Mouse (Mus musculus) hindbrain, embryonic 12.5 days (tissue): ENCODE data around the gene Mlh3. TPM values are rescaled to one million over a fixed set of nuclear protein-coding genes. Genes with fewer than 3 reads are reported as not detected.

Source experiments
- ATAC-seq: fragments of 200-750 bp; cut with Nextera tagmentation; 2 replicates; pipeline ENCODE4 v1.8.0; 2017; ENCODE audit warnings: moderate TSS enrichment; ENCODE audit not compliant: low FRiP score
- H3K27ac ChIP-seq: fragments of 300-500 bp; sonication (generic); 2 replicates; pipeline ENCODE4 v1.5.1; 2016; ENCODE audit warnings: mild to moderate bottlenecking
- H3K27me3 ChIP-seq: fragments of 300-500 bp; sonication (generic); 2 replicates; pipeline ENCODE4 v1.6.1; 2016; ENCODE audit warnings: mild to moderate bottlenecking
- H3K36me3 ChIP-seq: fragments of 300-500 bp; sonication (generic); 2 replicates; pipeline ENCODE4 v1.6.1; 2016; ENCODE audit warnings: mild to moderate bottlenecking
- H3K4me1 ChIP-seq: fragments of 300-500 bp; sonication (generic); 2 replicates; pipeline ENCODE4 v1.6.1; 2016
- H3K4me2 ChIP-seq: fragments of 300-500 bp; sonication (generic); replicated peaks from 2 replicates; pipeline ENCODE4 v1.6.1; 2016; ENCODE audit warnings: mild to moderate bottlenecking
- H3K4me3 ChIP-seq: fragments of 300-500 bp; sonication (generic); 2 replicates; pipeline ENCODE4 v1.5.1; 2016; ENCODE audit warnings: mild to moderate bottlenecking
- H3K9ac ChIP-seq: fragments of 300-500 bp; sonication (generic); 2 replicates; pipeline ENCODE4 v1.6.1; 2016; ENCODE audit warnings: mild to moderate bottlenecking, moderate library complexity
- H3K9me3 ChIP-seq: fragments of 300-500 bp; sonication (generic); replicated peaks from 2 replicates; pipeline ENCODE4 v1.6.1; 2016; ENCODE audit warnings: mild to moderate bottlenecking
- WGBS: fragments of 180-500 bp; shearing (Covaris S2); methylation state at CpG from one replicate; pipeline ENCODE4 v1.1.7; 2016; 5-methylcytosine and 5-hydroxymethylcytosine counted together
- polyA plus RNA-seq: library from polyadenylated mRNA; unstranded; fragments of >200 nt; fragmentation: Nextera tagmentation; extraction: Ambion mirVana; gene quantifications from 2 replicates; pipeline ENCODE4 v1.2.1, GENCODE M21; 2016

Mlh3 gene
- polyA plus RNA-seq, 1 experiment from 2014 or later = 9.1 TPM

- H3K9ac ChIP-seq = 0 out of 2 replicates have a peak overlapping the region, but pooled peaks have one; percentile 27
- H3K27me3 ChIP-seq = no peaks in the 10 kb centered on the region
- 0 out of 2 replicates have a peak overlapping the region, but pooled peaks have one; percentile 2 for H3K27ac ChIP-seq
- no peak for ATAC-seq
- WGBS = 56% methylated on average over 10 of the region's 10 CpGs
- peaks cover 8% of the 10 kb centered on the region; the same call in 1 of the 2 replicates for H3K36me3 ChIP-seq
- peaks cover 3% of the 10 kb centered on the region; the same call in 1 of the 2 replicates for H3K4me1 ChIP-seq
- H3K4me2 ChIP-seq = no peak overlapping the region
- no peak overlapping the region for H3K4me3 ChIP-seq
- no peaks in the 10 kb centered on the region for H3K9me3 ChIP-seq
These were observed 7.9 kb downstream of the Mlh3 start for GRCm38 (mm10) chr12:85262489-85262888.

- Histone ChIP-seq H3K27me3 (no peaks in the 10 kb centered on the region), H3K9me3 (no peaks in the 10 kb centered on the region), H3K27ac (no peak overlapping the region), H3K36me3 (peaks cover 8% of the 10 kb centered on the region; the same call in 1 of the 2 replicates), H3K4me1 (no peaks in the 10 kb centered on the region), H3K9ac (no peak overlapping the region), H3K4me3 (no peak overlapping the region), H3K4me2 (no peak overlapping the region)
- ATAC-seq = no peak
- WGBS = 85% methylated on average over 7 of the region's 7 CpGs
These were observed 13.3 kb downstream of the Mlh3 start for GRCm38 (mm10) chr12:85257008-85257639.

GRCm38 (mm10) chr12:85256074-85256751, 14.2 kb downstream of the Mlh3 start:
- Histone ChIP-seq H3K9ac (no peak overlapping the region), H3K4me2 (no peak overlapping the region), H3K27me3 (no peaks in the 10 kb centered on the region), H3K4me3 (no peak overlapping the region), H3K27ac (no peak overlapping the region), H3K9me3 (no peaks in the 10 kb centered on the region), H3K4me1 (no peaks in the 10 kb centered on the region), H3K36me3 (peaks cover 8% of the 10 kb centered on the region; the same call in 1 of the 2 replicates)
- 64% methylated on average over 7 of the region's 7 CpGs for WGBS
- no peak for ATAC-seq

GRCm38 (mm10) chr12:85252083-85252482, 18.3 kb downstream of the Mlh3 start:
- Histone ChIP-seq H3K9ac (no peak overlapping the region), H3K4me2 (no peak overlapping the region), H3K27ac (no peak overlapping the region), H3K4me3 (no peak overlapping the region), H3K4me1 (no peaks in the 10 kb centered on the region), H3K9me3 (peaks cover 6% of the 10 kb centered on the region; the same call in 1 of the 2 replicates), H3K27me3 (no peaks in the 10 kb centered on the region), H3K36me3 (peaks cover 16% of the 10 kb centered on the region)
- ATAC-seq = no peak
- 84% methylated on average over 3 of the region's 3 CpGs for WGBS

GRCm38 (mm10) chr12:85237553-85237952, 32.8 kb downstream of the Mlh3 start:
- no peak for ATAC-seq
- 92% methylated on average over 5 of the region's 5 CpGs for WGBS

GRCm38 (mm10) chr12:85233376-85234358, 36.7 kb downstream of the Mlh3 start:
- H3K36me3 ChIP-seq = no peaks in the 10 kb centered on the region
- no peak overlapping the region for H3K4me2 ChIP-seq
- peak overlapping the region; percentile 52 for H3K27ac ChIP-seq
- no peaks in the 10 kb centered on the region for H3K9me3 ChIP-seq
- H3K4me3 ChIP-seq = no peak overlapping the region
- no peak for ATAC-seq
- WGBS = 81% methylated on average over 21 of the region's 21 CpGs
- peaks cover 7% of the 10 kb centered on the region; the same call in 1 of the 2 replicates for H3K4me1 ChIP-seq
- H3K27me3 ChIP-seq = no peaks in the 10 kb centered on the region
- no peak overlapping the region for H3K9ac ChIP-seq

More at GRCm38 (mm10) chr12:85237553-85237952, 32.8 kb downstream of the Mlh3 start:
- no peak overlapping the region for H3K9ac ChIP-seq
- H3K4me1 ChIP-seq = peaks cover 5% of the 10 kb centered on the region; the same call in 1 of the 2 replicates
- H3K4me3 ChIP-seq = no peak overlapping the region
- H3K9me3 ChIP-seq = no peaks in the 10 kb centered on the region
- H3K36me3 ChIP-seq = no peaks in the 10 kb centered on the region
- H3K4me2 ChIP-seq = no peak overlapping the region
- no peak overlapping the region for H3K27ac ChIP-seq
- H3K27me3 ChIP-seq = no peaks in the 10 kb centered on the region

GRCm38 (mm10) chr12:85227876-85228599, 42.4 kb downstream of the Mlh3 start:
- H3K27ac ChIP-seq = no peak overlapping the region
- H3K4me3 ChIP-seq = no peak overlapping the region
- ATAC-seq = no peak
- WGBS = 81% methylated on average over 15 of the region's 15 CpGs
- no peak overlapping the region for H3K9ac ChIP-seq
- H3K4me1 ChIP-seq = 0 out of 2 replicates have a peak, but pooled peaks cover 6% of the 10 kb centered on the region
- no peaks in the 10 kb centered on the region for H3K9me3 ChIP-seq
- H3K36me3 ChIP-seq = peaks cover 42% of the 10 kb centered on the region
- no peak overlapping the region for H3K4me2 ChIP-seq
- H3K27me3 ChIP-seq = no peaks in the 10 kb centered on the region

GRCm38 (mm10) chr12:85227227-85227626, 43.2 kb downstream of the Mlh3 start:
- H3K9me3 ChIP-seq = no peaks in the 10 kb centered on the region
- H3K27ac ChIP-seq = no peak overlapping the region
- peaks cover 50% of the 10 kb centered on the region for H3K36me3 ChIP-seq
- H3K4me2 ChIP-seq = no peak overlapping the region
- no peak overlapping the region for H3K9ac ChIP-seq
- no peaks in the 10 kb centered on the region for H3K27me3 ChIP-seq
- H3K4me3 ChIP-seq = no peak overlapping the region
- 60% methylated on average over 7 of the region's 7 CpGs for WGBS
- no peak for ATAC-seq
- 0 out of 2 replicates have a peak, but pooled peaks cover 6% of the 10 kb centered on the region for H3K4me1 ChIP-seq

GRCm38 (mm10) chr12:85219905-85220290, 50.5 kb downstream of the Mlh3 start:
- Histone ChIP-seq H3K9ac (peak overlapping the region; percentile 79), H3K4me2 (peak overlapping the region; percentile 93), H3K27ac (peak overlapping the region; percentile 60; the same call in 1 of the 2 replicates), H3K9me3 (no peaks in the 10 kb centered on the region), H3K27me3 (no peaks in the 10 kb centered on the region), H3K4me3 (peak overlapping the region; percentile 69), H3K36me3 (peaks cover 39% of the 10 kb centered on the region), H3K4me1 (peaks cover 23% of the 10 kb centered on the region)
- ATAC-seq = no peak
- WGBS = 4% methylated on average over 12 of the region's 12 CpGs

GRCm38 (mm10) chr12:85219236-85219904, 51.0 kb downstream of the Mlh3 start, which contains the start of gene Eif2b2:
Gene Eif2b2 (plus strand): TSS chr12:85219481.
- Histone ChIP-seq H3K9ac (peak within 1 kb of the TSS; percentile 79), H3K36me3 (peaks cover 33% of the 10 kb centered on the region), H3K27me3 (no peaks in the 10 kb centered on the region), H3K27ac (peak within 1 kb of the TSS; percentile 74), H3K4me2 (peak within 1 kb of the TSS; percentile 93), H3K4me1 (peaks cover 23% of the 10 kb centered on the region), H3K4me3 (peak within 1 kb of the TSS; percentile 69), H3K9me3 (no peaks in the 10 kb centered on the region)
- peak; percentile 100 for ATAC-seq
- under 1% methylated on average over 54 of the region's 54 CpGs for WGBS
